Mouse (Mus musculus): ENCODE results near the gene Nolc1.
"Not testable (repeated sequence)": the region's sequence is repeated elsewhere in the genome, so short reads cannot be mapped to it uniquely, and the experiment has no call there.

The Nolc1 gene

GRCm38 (mm10) chr19:46094144-46094543, 18.5 kb downstream of the Nolc1 start:
- no peak for DNase-seq (ENCODE audit: low spot score)

GRCm38 (mm10) chr19:46095291-46095690, 19.6 kb downstream of the Nolc1 start:
- no peak for DNase-seq (ENCODE audit: low spot score)

GRCm38 (mm10) chr19:46096396-46096795, 20.7 kb downstream of the Nolc1 start:
- no peak for DNase-seq (ENCODE audit: low spot score)

GRCm38 (mm10) chr19:46099561-46099960, 23.9 kb downstream of the Nolc1 start:
- DNase-seq (ENCODE audit: low spot score): no peak

- DNase-seq (ENCODE audit: low spot score): no peak
Observed at GRCm38 (mm10) chr19:46103437-46104186, 27.9 kb downstream of the Nolc1 start.

- no peak for DNase-seq (ENCODE audit: low spot score)
Observed at GRCm38 (mm10) chr19:46104187-46104557, 28.5 kb downstream of the Nolc1 start.

GRCm38 (mm10) chr19:46110214-46110613, 34.6 kb downstream of the Nolc1 start:
- DNase-seq (ENCODE audit: low spot score): no peak

GRCm38 (mm10) chr19:46110781-46111180, 35.1 kb downstream of the Nolc1 start:
- DNase-seq (ENCODE audit: low spot score): no peak

- no peak for DNase-seq (ENCODE audit: low spot score)
Observed at GRCm38 (mm10) chr19:46114617-46115016, 39.0 kb downstream of the Nolc1 start.

- no peak for DNase-seq (ENCODE audit: low spot score)
Observed at GRCm38 (mm10) chr19:46119458-46119857, 43.8 kb downstream of the Nolc1 start.

- no peak for DNase-seq (ENCODE audit: low spot score)
Observed at GRCm38 (mm10) chr19:46120872-46121271, 45.2 kb downstream of the Nolc1 start.

- DNase-seq (ENCODE audit: low spot score): no peak
Observed at GRCm38 (mm10) chr19:46123876-46124275, 48.2 kb downstream of the Nolc1 start.

GRCm38 (mm10) chr19:46124651-46125050, 49.0 kb downstream of the Nolc1 start:
- no peak for DNase-seq (ENCODE audit: low spot score)

GRCm38 (mm10) chr19:46126301-46126700, 50.6 kb downstream of the Nolc1 start:
- DNase-seq (ENCODE audit: low spot score): no peak

GRCm38 (mm10) chr19:46129737-46130136, 54.1 kb downstream of the Nolc1 start:
- DNase-seq (ENCODE audit: low spot score): not testable (repeated sequence)

GRCm38 (mm10) chr19:46131283-46131682, 55.6 kb downstream of the Nolc1 start:
- no peak for DNase-seq (ENCODE audit: low spot score)

- no peak for DNase-seq (ENCODE audit: low spot score)
Observed at GRCm38 (mm10) chr19:46131694-46132525, 56.2 kb downstream of the Nolc1 start, which contains the start of gene Elovl3. TSS of gene Elovl3 (plus strand) at chr19:46131897.

- DNase-seq (ENCODE audit: low spot score): no peak
Observed at GRCm38 (mm10) chr19:46132577-46132976, 56.9 kb downstream of the Nolc1 start.
